Mouse (Mus musculus): ENCODE data around the gene Platr17. TPM values are rescaled to one million over a fixed set of nuclear protein-coding genes. Genes with fewer than 3 reads are reported as not detected.

Gene Platr17
- polyA plus RNA-seq, 1 experiment from 2014 or later = 0.79 TPM

DNA sequence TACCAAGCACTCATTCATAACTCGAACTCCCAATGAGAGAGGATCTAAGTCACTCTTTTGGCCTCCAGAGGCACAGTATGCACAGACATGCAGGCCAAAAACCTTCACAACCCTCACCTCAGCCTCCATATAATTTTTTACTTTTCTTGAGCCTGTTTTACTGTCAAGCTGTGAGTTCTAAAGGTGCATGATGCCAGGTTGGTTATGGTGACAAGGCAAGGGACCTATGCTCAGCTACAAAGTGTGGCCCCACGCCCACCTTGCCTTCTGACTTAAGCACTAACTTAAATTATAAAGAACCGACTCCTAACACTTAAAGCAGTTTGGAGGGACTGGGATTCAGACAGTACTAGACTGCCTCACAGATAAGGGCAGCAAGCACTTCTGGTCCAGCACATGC, 48.4 kb downstream of the Platr17 start:
- no peak overlapping the region for H3K4me2 ChIP-seq (ENCODE audit: low read depth, low read length)
- peaks cover 44% of the 10 kb centered on the region for H3K4me1 ChIP-seq (ENCODE audit: control insufficient read depth, insufficient read depth, low read length)
- no peak for ATAC-seq (ENCODE audit: low read depth)
- no peaks in the 10 kb centered on the region for H3K9me3 ChIP-seq (ENCODE audit: control insufficient read depth, low read length)
- no peaks in the 10 kb centered on the region for H3K27me3 ChIP-seq (ENCODE audit: control insufficient read depth, insufficient read depth, low read length)
- H3K4me3 ChIP-seq (ENCODE audit: low read depth, low read length) = no peak overlapping the region
- WGBS = 84% methylated on average over 3 of the region's 3 CpGs
- peaks cover 16% of the 10 kb centered on the region; the same call in 1 of the 2 replicates for H3K36me3 ChIP-seq (ENCODE audit: control insufficient read depth, insufficient read depth, low read length)
- H3K27ac ChIP-seq (ENCODE audit: low read depth, low read length) = no peak overlapping the region
- no peak overlapping the region for H3K9ac ChIP-seq (replicated peaks; ENCODE audit: low read depth, low read length)

DNA sequence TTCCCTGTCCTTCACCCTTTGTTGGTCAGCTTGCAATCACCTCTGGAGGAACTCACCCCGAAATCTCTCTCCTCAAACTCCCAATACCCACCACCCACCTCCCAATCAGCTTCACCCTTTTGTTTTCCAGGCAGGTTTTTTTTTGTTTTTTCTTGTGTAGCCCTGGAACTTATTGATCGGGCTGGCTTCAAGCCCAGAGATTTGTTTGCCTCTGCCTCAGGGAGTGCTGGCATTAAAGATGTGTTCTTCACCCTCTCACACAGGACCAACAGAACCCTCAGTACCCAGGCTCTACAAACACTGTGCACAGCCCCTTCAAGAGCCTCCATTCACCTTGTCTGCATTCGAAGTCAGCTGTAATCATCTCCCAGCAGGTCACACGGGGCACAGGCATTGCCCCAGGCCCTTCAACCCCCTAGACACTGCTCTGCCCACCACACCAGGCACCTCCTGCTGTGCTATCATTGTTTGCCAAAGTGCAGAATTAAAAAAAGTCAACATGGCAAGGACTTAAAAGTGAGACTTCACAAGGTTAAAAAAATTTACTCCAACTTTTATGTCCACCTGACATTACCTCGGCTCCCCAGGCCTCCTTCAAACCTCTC, 49.1 kb downstream of the Platr17 start:
- H3K4me2 ChIP-seq (ENCODE audit: low read depth, low read length) = peak overlapping the region; percentile 98
- ATAC-seq (ENCODE audit: low read depth) = no peak
- no peaks in the 10 kb centered on the region for H3K27me3 ChIP-seq (ENCODE audit: control insufficient read depth, insufficient read depth, low read length)
- peak overlapping the region; percentile 91 for H3K9ac ChIP-seq (replicated peaks; ENCODE audit: low read depth, low read length)
- WGBS = 27% methylated on average over 5 of the region's 5 CpGs
- H3K4me3 ChIP-seq (ENCODE audit: low read depth, low read length) = peak overlapping the region; percentile 96
- H3K27ac ChIP-seq (ENCODE audit: low read depth, low read length) = no peak overlapping the region; the same call in 1 of the 2 replicates
- peaks cover 44% of the 10 kb centered on the region for H3K4me1 ChIP-seq (ENCODE audit: control insufficient read depth, insufficient read depth, low read length)
- no peaks in the 10 kb centered on the region for H3K9me3 ChIP-seq (ENCODE audit: control insufficient read depth, low read length)
- peaks cover 23% of the 10 kb centered on the region; the same call in 1 of the 2 replicates for H3K36me3 ChIP-seq (ENCODE audit: control insufficient read depth, insufficient read depth, low read length)

DNA sequence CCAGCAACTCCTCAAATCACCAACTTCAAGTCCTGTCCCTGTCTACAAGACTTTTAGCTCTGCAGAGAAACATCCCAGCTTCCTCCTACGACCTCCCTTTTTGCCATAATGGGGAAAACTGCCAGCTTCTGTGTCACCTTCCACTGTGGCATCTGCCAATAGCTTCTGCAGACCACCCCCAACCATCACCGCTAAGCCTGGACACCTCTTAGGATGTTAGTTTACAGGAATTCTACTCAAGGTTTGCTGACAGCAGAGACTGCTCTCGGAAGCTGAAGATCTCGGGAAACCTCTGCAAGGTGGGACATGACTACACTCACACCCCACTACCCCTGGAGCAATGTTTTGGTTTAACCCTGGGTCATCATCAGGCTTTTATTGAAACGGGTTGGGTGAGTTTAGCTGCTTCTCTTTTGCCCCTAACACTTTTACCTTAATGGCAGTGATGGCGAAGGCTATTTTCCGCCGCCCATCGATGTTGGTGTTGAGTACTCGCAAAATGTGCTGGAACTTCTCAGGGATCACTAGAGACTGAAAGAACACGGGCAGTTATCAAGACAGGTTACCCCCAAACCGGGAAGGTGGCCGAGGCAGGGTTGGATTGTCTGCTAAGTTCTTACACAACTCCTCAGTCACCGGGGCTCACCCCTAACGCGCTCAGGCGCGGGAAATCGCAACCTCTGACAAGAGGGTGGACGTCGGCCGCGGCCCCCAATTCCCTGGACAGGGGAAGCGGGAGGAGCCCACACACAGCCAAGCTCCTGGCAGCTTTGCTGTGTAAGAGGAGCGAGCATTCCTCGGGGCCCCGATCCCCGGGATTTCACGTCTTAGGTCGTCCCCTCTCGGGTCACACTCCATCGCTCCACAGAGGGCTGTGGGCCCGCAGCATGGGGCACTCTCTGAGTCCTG, 50.0 kb downstream of the Platr17 start:
- Histone ChIP-seq H3K4me2 (ENCODE audit: low read depth, low read length) (peak overlapping the region; percentile 98), H3K27me3 (ENCODE audit: control insufficient read depth, insufficient read depth, low read length) (no peaks in the 10 kb centered on the region), H3K27ac (ENCODE audit: low read depth, low read length) (peak overlapping the region; percentile 91), H3K9ac (replicated peaks; ENCODE audit: low read depth, low read length) (peak overlapping the region; percentile 91), H3K4me1 (ENCODE audit: control insufficient read depth, insufficient read depth, low read length) (peaks cover 39% of the 10 kb centered on the region), H3K9me3 (ENCODE audit: control insufficient read depth, low read length) (no peaks in the 10 kb centered on the region), H3K4me3 (ENCODE audit: low read depth, low read length) (peak overlapping the region; percentile 96), H3K36me3 (ENCODE audit: control insufficient read depth, insufficient read depth, low read length) (peaks cover 25% of the 10 kb centered on the region)
- no peak; the same call in 1 of the 2 replicates for ATAC-seq (ENCODE audit: low read depth)
- WGBS = 1% methylated on average over 33 of the region's 33 CpGs

DNA sequence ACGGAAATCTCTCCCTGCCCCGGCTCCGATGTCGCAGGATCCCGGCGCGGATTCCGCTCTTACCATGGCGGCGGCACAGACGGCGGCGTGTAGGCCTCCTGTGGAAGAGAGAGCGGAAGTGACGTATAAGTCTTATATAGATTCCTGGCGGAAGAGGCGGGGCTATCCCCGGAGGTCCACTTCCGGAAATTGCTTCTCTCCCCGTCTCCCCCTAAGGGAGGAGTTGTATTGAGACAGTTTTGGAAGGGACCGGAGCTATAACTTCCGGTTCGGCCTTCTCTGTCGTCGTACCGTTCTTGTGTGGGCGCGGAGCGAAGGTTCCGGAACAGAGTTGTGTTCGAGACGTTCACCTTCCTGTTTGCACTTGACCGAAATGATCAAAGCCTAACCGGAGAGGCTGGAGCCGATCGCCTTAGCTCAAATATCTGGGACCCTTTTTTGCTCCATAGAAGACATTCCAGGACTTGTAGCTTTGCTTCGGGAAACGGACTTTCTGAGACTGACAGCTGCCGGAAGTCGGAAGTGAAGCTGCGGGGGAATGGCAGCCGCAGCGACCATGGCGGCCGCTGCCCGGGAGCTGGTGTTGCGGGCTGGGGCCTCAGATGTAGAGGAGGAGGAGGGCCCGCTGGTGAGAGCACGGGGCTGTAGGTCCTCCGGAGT, 50.8 kb downstream of the Platr17 start, which contains the start of the genes Vps52 and Rps18:
TSS of gene Vps52 (plus strand) at position 258 of the 660 bp plus-strand sequence.
TSS of gene Rps18 (minus strand) at position 447 of the 660 bp plus-strand sequence.
- Histone ChIP-seq H3K27ac (ENCODE audit: low read depth, low read length) (peak within 1 kb of the TSS; percentile 91), H3K9ac (replicated peaks; ENCODE audit: low read depth, low read length) (peak within 1 kb of the TSS; percentile 91), H3K27me3 (ENCODE audit: control insufficient read depth, insufficient read depth, low read length) (no peaks in the 10 kb centered on the region), H3K4me3 (ENCODE audit: low read depth, low read length) (peak within 1 kb of the TSS; percentile 96), H3K9me3 (ENCODE audit: control insufficient read depth, low read length) (no peaks in the 10 kb centered on the region), H3K4me1 (ENCODE audit: control insufficient read depth, insufficient read depth, low read length) (peaks cover 31% of the 10 kb centered on the region), H3K4me2 (ENCODE audit: low read depth, low read length) (peak within 1 kb of the TSS; percentile 98), H3K36me3 (ENCODE audit: control insufficient read depth, insufficient read depth, low read length) (peaks cover 30% of the 10 kb centered on the region)
- under 1% methylated on average over 50 of the region's 50 CpGs for WGBS
- ATAC-seq (ENCODE audit: low read depth) = peak; percentile 90

Small RNA genes within 50 kb of the gene (microRNA-seq; reads per million reads assigned to microRNA genes)
- not detected for gene Gm27740

Other genes with a start within 250 kb of the Platr17 start
- 172 and 220 TPM in 2 replicates for gene Hnrnpm, start 218.3 kb upstream of the Platr17 start, polyA plus RNA-seq (2014; fragmentation: Nextera tagmentation; extraction: Ambion mirVana)
- 69.1 and 73.5 TPM in 2 replicates for gene March2, start 186.5 kb upstream of the Platr17 start, polyA plus RNA-seq (2014; fragmentation: Nextera tagmentation; extraction: Ambion mirVana)
- gene Rab11b, start 144.6 kb upstream of the Platr17 start, polyA plus RNA-seq (2014; fragmentation: Nextera tagmentation; extraction: Ambion mirVana) = 449 and 532 TPM in 2 replicates
- 9.7 and 20.6 TPM in 2 replicates for gene Angptl4, start 123.3 kb upstream of the Platr17 start, polyA plus RNA-seq (2014; fragmentation: Nextera tagmentation; extraction: Ambion mirVana)
- gene Kank3, start 94.6 kb upstream of the Platr17 start, polyA plus RNA-seq (2014; fragmentation: Nextera tagmentation; extraction: Ambion mirVana) = 40.1 and 42.1 TPM in 2 replicates
- 550 and 584 TPM in 2 replicates for gene Rps28, start 80.6 kb upstream of the Platr17 start, polyA plus RNA-seq (2014; fragmentation: Nextera tagmentation; extraction: Ambion mirVana)
- gene Ndufa7, start 80.6 kb upstream of the Platr17 start, polyA plus RNA-seq (2014; fragmentation: Nextera tagmentation; extraction: Ambion mirVana) = 529 and 591 TPM in 2 replicates
- gene Cd320, start 62.0 kb upstream of the Platr17 start, polyA plus RNA-seq (2014; fragmentation: Nextera tagmentation; extraction: Ambion mirVana) = 52.1 and 54.1 TPM in 2 replicates
- gene Gm7029, start 31.3 kb upstream of the Platr17 start, polyA plus RNA-seq (2014; fragmentation: Nextera tagmentation; extraction: Ambion mirVana) = not detected in 2 replicates
- 1.1 and 1.6 TPM in 2 replicates for gene Kifc1, start 14.5 kb upstream of the Platr17 start, polyA plus RNA-seq (2014; fragmentation: Nextera tagmentation; extraction: Ambion mirVana)
- 46.0 and 54.1 TPM in 2 replicates for gene Daxx, start 4.3 kb downstream of the Platr17 start, polyA plus RNA-seq (2014; fragmentation: Nextera tagmentation; extraction: Ambion mirVana)
- 35.7 and 36.2 TPM in 2 replicates for gene Tapbp, start 10.8 kb downstream of the Platr17 start, polyA plus RNA-seq (2014; fragmentation: Nextera tagmentation; extraction: Ambion mirVana)
- 6.5 and 8.9 TPM in 2 replicates for gene Zbtb22, start 10.8 kb downstream of the Platr17 start, polyA plus RNA-seq (2014; fragmentation: Nextera tagmentation; extraction: Ambion mirVana)
- gene Rgl2, start 24.4 kb downstream of the Platr17 start, polyA plus RNA-seq (2014; fragmentation: Nextera tagmentation; extraction: Ambion mirVana) = 48.8 and 51.3 TPM in 2 replicates
- 168 TPM in 2 replicates for gene Pfdn6, start 35.2 kb downstream of the Platr17 start, polyA plus RNA-seq (2014; fragmentation: Nextera tagmentation; extraction: Ambion mirVana)
- 18.9 TPM in 2 replicates for gene Wdr46, start 35.5 kb downstream of the Platr17 start, polyA plus RNA-seq (2014; fragmentation: Nextera tagmentation; extraction: Ambion mirVana)
- 6.2 and 8.9 TPM in 2 replicates for gene B3galt4, start 46.4 kb downstream of the Platr17 start, polyA plus RNA-seq (2014; fragmentation: Nextera tagmentation; extraction: Ambion mirVana)
- 57.9 and 59.9 TPM in 2 replicates for gene Vps52, start 50.7 kb downstream of the Platr17 start, polyA plus RNA-seq (2014; fragmentation: Nextera tagmentation; extraction: Ambion mirVana)
- 825 and 874 TPM in 2 replicates for gene Rps18, start 50.9 kb downstream of the Platr17 start, polyA plus RNA-seq (2014; fragmentation: Nextera tagmentation; extraction: Ambion mirVana)
- 8.6 and 10.9 TPM in 2 replicates for gene H2-K1, start 95.2 kb downstream of the Platr17 start, polyA plus RNA-seq (2014; fragmentation: Nextera tagmentation; extraction: Ambion mirVana)
- gene Ring1, start 119.5 kb downstream of the Platr17 start, polyA plus RNA-seq (2014; fragmentation: Nextera tagmentation; extraction: Ambion mirVana) = 5.6 and 7.3 TPM in 2 replicates
- 70.1 and 72.1 TPM in 2 replicates for gene H2-Ke6, start 122.9 kb downstream of the Platr17 start, polyA plus RNA-seq (2014; fragmentation: Nextera tagmentation; extraction: Ambion mirVana)
- gene Slc39a7, start 126.5 kb downstream of the Platr17 start, polyA plus RNA-seq (2014; fragmentation: Nextera tagmentation; extraction: Ambion mirVana) = 77.9 and 90.8 TPM in 2 replicates
- gene Rxrb, start 126.7 kb downstream of the Platr17 start, polyA plus RNA-seq (2014; fragmentation: Nextera tagmentation; extraction: Ambion mirVana) = 29.1 and 30.8 TPM in 2 replicates
- gene Col11a2, start 134.3 kb downstream of the Platr17 start, polyA plus RNA-seq (2014; fragmentation: Nextera tagmentation; extraction: Ambion mirVana) = 3.6 and 4.5 TPM in 2 replicates
- gene H2-Oa, start 187.2 kb downstream of the Platr17 start, polyA plus RNA-seq (2014; fragmentation: Nextera tagmentation; extraction: Ambion mirVana) = not detected in 2 replicates
- 19.1 and 20.7 TPM in 2 replicates for gene H2-DMa, start 214.4 kb downstream of the Platr17 start, polyA plus RNA-seq (2014; fragmentation: Nextera tagmentation; extraction: Ambion mirVana)
- gene Brd2, start 217.5 kb downstream of the Platr17 start, polyA plus RNA-seq (2014; fragmentation: Nextera tagmentation; extraction: Ambion mirVana) = 109 and 160 TPM in 2 replicates
- 0.16 and 0.18 TPM in 2 replicates for gene H2-DMb2, start 238.2 kb downstream of the Platr17 start, polyA plus RNA-seq (2014; fragmentation: Nextera tagmentation; extraction: Ambion mirVana)
- 0.33 and 0.43 TPM in 2 replicates for gene H2-DMb1, start 247.9 kb downstream of the Platr17 start, polyA plus RNA-seq (2014; fragmentation: Nextera tagmentation; extraction: Ambion mirVana)